Mouse (Mus musculus) heart, postnatal 36 days (tissue): ENCODE measurements at regions not wholly inside any gene's neighbourhood (a gene's known extent, or its start where the extent isn't known, plus 50 kb on each side); places are given as distances from the start of the nearest gene placed in this dataset.
A peak's percentile ranks its signal among the peaks of the same experiment; 100 is the strongest.

Source experiments
- DNase-seq, 2 experiments: peaks; one replicate each; pipeline ENCODE4 v3.0.0; 2021 to 2022
- intact Hi-C: fragments of 180-260 bp; cut with DNase I; formaldehyde crosslinking; loops from one replicate; pipeline ENCODE4 v1.15.1; 2025

DNA sequence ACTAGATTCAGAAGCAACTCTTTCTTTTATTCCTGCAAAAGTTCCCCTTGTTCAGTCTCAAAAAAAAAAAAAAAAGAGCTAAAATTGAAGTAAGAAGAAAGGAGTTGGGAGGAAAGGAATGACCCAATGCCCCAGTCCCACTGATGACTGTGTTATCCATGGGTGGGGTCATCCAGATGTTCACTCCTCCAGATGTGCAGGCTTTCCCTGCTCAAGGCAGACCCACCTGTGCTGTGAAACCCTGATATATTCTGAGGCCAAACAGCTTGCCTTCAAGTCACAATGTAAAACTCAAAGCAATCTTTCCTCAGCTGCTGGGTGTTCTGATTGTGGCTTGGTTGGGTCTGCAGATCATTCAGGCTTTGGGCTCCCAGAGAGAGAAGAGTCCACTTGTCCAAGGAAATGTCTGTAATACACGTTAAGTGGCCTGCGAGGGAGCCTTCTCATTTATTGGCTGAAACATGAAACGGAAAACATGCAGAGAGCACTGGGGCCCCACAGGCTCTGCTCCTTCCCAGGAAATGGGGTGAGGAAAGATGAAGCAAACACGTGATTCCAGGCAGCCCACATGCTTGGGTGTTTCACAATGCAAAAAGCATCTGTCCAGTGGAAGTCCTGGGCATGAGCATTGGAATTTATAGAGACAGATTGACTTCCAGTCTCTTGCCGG is 296.6 kb downstream of the Nuak1 start:
- peak; percentile 26 to 33 for DNase-seq
- intact Hi-C loops, result no loop called here

DNA sequence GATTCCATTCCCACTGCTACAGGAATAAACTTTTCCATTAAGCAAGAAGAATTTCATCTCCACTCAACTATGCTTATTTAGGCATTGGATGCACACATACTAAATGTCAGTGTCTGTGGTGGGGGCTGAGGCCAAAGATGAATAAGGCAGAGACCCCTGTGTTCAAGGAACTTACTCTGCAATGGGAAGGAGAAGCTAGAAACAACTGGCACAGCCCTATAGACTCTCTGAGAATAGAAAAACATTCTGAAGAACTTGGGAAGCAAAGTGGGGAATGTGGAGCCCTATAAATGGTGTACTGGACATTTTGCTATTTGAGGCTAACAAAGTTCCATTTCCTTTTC is 296.1 kb downstream of the Nuak1 start:
- DNase-seq, result no peak
- intact Hi-C loops, result no loop called here

DNA sequence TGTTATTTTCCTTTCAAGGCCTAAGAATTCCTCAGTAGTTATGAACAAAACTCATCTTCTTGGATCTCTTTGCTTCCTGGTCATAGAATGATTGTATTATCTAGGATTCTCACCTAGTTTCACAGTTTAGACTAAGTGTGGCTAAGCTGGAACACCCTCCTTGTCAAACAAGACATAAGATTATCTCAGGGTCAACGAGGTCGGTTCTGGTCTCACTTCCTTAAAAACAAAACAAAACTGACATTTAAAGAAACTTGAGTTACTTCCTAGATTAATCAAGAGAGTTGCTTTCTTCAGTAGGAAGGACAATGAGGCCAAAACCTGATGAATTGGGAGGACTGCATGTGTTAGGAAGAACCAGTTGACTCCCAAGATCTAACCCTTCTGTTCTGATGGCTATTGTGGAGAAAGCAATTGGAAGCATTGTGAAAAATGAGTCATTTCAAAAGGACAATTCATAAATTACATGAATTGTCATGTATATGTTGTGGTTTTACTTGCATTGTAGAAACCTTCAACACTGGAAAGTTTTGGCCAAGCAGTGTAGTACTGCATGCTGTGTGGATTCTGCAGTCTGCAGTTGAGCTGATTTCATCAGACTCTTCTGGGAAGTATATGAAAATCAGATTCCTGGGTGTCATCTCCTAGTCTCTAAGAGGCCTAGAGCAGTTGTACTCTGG is 293.0 kb downstream of the Nuak1 start:
- no peak for DNase-seq
- intact Hi-C loops, result no loop called here

DNA sequence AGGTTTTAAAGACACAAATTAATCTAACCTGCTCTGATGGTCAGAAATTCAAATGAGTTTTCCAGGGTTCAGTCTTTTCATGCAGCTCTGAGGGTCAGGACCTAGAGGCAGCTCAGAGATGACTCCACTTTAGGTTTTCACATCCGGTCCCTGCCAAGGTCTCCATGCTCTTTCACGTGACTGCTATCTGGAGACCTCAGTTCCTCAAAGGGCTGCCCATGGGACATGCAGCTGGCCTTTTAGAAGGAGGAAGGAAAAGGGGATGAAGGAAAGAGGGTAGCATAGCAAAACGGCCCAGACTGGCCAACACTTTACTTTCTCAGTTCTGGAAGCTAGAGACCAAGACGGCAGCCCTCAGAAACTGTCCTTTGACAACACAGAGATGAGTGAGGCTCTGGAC is 276.6 kb downstream of the Nuak1 start:
- DNase-seq, result no peak
- intact Hi-C loops, result loop anchor here (10.0 kb wide), 2 partner anchors 271 to 349 kb away; no protein-coding TSS in a partner anchor

DNA sequence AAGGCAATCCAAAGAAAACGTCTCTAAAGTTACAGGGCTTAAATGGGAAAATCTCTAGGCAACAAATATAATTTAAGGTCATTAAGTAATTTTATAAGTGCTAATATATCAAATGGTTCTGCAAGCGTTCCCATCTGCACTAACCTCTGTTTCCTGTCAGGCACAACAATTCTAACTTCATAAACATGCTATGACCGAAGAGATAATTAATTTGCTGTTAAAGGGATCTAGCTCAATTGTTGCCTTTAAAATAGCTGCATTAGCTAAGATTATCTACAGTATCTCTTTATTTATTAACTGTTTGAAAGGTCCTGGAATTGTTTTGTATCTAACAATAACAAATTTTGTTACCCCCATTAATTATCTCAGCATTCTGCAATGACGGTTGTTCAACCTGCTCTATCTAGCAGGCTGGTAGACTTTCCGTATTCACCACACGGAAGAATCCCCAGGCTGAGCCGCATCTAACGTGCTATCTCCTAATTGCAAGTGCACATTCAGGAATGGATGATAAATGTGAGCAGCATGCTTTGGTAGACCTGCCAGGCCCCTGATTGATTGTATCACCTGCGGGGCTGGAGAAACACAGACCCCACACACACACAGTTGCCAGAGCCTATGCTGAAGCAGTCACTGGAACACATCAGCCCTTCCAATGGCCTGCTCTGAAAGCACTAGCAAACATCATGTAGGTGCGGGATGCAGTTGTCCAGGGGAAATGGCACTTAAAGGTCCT is 274.4 kb downstream of the Nuak1 start:
- no peak for DNase-seq
- intact Hi-C loops, result loop anchor here (10.0 kb wide), 2 partner anchors 269 to 351 kb away; no protein-coding TSS in a partner anchor

DNA sequence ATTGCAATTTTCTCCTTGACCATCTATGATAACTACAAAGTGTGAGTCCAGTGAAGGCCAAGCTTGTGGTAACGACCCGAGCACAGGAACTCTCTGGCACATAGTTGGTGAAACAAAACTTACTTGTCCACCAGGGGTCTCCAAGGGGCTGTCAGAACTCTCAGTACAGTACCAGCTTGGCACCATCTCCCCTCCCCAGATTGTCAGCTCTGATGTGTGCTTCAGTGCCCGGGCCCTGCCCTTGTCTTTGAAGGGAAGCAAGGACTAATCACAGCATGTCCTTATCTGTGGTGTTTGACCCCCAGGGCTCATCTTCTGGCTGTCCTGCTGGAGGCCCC is 273.9 kb downstream of the Nuak1 start:
- peak in 1 of 2 experiments; percentile 31 for DNase-seq
- intact Hi-C loops, result loop anchor here (10.0 kb wide), 2 partner anchors 268 to 352 kb away; no protein-coding TSS in a partner anchor

DNA sequence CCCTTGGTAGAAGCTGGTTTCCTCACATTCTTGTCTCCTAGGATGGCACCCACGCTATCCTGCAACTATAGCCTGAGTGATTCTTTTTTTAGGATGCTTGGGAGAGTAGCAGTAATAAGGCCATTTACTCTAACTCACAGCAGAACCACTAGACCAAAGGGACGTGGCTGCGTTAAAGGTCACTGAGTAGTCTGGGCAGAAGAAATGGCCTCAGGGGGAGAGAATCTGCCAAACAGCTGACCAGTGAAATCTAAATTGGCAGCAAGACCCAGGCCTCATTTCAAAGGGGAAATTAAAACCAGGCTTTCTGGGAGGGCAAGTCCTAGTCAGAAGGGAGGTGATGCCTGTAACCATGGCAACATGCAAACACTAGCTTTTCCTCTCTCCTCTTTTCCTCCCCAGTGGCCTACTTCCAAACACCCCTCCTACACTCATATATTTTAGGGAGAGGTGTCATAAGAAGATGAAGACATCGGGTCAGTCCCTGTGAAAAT is 267.5 kb downstream of the Nuak1 start:
- DNase-seq, result peak; percentile 32 to 51
- intact Hi-C loops, result no loop called here

DNA sequence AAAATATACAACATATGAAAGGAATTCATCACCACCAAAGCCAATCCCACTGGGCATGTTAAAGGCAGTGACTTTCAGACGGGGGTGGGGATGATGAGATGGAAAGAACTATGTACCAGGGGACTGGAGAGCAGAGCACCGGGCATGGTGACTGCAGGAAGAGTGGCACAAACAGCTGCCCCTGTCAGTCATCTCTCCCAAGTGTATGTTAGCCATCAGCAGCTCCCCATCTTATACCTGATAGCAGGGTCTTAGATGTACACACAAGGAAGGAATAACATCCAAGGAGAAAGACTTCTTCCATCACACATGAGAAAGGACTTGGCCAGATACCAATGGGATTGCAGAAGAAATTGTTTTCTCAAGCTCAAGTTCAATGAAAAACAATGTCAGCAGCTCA is 257.2 kb downstream of the Nuak1 start:
- DNase-seq, result no peak
- intact Hi-C loops, result no loop called here

DNA sequence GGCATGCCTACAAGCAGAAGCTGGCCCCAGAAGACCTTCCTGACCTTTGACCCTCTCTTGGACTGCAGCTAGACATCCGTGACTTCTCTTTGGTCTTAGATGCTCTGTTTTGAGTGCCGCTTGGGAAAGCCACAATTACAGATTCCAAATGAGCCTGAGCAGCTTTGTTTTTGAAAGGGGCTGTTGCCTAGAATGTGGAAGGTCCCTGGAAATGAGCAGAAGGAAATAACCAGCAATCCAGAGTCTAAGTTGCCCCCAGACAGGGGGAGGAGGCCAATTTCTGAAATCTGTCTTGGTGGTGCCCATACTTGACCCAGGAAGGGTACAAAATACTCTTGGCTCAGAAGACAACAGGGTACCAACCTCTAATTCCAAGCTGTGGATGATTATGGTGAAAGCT is 253.9 kb downstream of the Nuak1 start:
- DNase-seq, result no peak
- intact Hi-C loops, result no loop called here

DNA sequence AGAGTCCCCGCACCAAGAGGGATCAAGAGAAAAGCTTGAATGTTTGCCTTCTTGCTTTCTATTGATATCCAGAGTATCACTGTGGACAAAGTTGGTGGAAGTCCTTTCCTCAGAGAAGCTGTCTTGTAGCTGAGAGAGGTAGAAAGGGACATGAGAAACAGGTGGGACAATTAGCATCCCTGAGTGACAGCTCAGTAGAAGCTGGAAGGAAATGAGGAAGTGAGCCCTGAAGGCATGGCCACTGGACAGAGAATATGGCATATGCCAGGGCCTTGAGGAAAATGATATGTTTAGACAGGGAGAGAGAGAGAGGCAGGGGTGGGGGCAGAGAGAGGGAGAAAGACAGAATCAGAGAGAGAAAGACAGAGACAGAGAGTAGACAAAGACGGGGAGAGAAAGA is 241.4 kb downstream of the Nuak1 start:
- no peak for DNase-seq
- intact Hi-C loops, result no loop called here

DNA sequence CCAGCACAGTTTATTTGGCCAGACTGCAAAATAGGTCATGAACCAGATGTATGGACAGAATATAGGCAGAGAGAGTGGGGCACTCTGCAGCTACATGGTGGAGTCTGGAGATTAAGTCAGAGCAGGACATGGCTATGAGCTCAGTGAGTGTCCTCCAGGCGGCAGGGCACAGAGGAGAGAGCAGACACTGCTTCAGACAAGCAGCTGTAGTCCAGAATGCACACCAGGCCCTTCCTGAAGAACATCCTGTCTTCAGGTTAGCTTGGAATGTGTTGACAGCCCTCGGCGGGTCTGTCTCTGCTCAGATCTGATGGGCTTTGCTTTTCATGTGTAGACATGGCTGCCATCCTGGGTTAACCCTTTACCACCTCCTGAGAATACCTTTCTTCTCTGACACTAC is 238.6 kb downstream of the Nuak1 start:
- intact Hi-C loops, result no loop called here
- DNase-seq, result no peak

DNA sequence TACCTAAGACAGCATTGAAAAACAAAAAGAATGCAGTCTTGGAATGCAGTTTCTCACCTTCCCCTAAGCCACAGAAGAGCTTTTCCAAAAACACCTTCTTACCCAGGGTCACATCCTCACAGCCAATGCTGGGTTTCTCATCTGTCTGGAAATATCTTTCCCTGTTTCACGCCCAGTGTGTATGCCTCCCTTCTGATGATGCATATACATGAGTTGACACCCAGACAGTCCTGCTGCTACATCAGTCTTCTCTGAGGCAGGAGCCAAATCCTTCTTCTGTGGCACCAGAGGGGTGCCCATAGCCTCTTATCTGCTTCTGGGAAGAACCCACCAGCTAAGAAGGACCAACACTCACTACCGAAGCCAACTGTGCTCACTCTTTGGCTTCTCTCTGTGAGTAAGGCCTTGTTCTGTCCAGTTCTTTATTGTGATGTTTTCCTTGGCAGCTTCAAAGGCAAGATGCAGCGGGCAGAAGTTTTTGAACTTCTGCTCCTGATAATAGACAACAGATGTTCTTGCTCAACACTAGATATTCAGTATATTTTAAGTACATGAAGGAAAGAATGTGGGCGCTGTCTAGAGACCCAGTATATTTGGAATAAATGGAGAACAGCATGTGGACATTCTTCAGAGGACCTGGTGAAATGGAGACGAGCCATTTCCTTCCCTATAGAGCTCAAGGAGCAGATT is 228.2 kb downstream of the Nuak1 start:
- DNase-seq, result no peak
- intact Hi-C loops, result no loop called here

DNA sequence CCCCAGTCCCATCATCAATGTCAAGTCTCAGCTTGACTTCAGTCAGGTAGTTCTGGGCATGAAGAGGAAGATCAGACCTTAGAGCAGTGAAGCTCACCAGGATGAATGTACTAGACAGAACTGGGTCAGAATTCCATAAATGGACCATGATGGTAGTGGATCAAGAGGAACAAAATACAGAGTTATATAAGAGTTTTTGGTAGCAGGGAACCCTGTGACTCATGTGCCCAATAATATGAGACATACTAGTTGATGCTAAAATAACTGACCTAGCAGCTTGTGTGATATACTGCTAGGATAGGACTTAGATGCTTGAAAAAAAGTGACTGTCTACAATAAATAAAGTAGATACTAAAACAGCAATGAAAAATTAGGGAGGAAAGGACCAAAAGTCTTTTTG is 225.6 kb downstream of the Nuak1 start:
- intact Hi-C loops, result no loop called here
- no peak for DNase-seq

DNA sequence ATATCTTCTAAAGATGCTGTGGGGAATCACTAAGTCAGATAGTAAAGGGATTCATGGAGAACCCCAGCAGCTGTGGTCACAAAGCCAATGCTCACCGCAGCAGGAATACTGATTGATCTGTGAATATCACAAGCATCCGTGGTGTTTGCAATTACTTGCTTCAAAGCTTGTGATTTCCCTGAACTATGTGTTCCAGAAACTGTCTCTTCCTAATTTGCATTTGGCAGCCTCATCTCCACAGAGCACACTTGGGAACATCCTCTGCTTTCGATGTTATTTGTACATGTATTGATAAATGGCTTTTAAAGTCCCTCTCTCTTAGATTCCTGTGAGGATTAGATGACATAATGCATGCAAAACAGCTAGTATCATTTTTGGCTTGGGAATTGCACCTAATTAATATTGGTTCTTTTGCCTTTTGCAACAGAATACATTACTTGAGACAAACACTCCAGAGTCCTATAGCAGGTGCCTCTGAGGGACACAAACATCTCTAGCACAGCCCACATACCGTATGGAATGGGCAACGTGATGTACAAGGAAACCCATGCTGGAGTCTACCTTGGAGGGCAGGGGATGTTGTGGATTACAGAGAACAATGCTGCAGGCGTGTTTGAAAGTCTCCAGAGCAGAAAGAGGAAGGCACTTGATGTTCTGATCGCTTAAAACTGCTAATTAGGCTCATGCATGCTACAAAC is 211.0 kb downstream of the Nuak1 start:
- DNase-seq, result no peak
- intact Hi-C loops, result loop anchor here (5.0 kb wide), 1 partner anchor 208 kb away; no protein-coding TSS in a partner anchor

DNA sequence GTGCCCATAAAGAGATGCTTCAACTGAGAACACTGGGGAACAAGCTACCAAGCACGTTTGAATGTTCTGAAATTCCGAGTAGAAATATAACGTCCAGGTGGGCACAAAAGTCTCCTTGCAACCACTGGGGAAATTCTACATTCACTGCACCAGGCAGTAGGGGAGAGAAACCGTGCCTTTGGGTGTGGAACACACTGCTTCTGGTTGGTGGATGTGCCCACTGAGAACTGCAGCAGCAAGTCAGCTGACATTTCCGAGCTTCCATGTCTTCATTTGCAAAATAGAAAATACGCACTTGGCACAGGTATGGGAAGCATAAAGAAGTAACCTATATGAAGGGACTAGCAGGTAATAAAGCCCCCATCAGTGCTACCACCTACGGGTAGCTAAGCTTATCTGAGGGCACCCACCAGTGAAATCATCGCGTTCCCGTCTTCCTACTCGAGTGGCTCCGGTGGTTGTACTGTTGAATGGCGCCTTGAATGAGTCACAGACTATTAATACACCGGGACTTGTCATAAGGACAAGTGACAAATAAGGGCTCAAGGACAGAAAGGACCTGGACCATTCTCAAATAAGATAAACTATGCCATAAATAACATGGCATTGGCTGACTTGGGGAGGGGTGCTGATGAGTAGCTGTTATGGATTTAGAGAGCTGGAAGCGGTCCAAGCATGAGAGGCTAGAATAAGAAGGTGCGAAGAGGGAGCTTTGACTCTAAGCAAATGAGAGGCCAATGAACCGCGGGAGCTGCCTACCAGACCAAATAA is 210.2 kb downstream of the Nuak1 start:
- intact Hi-C loops, result no loop called here
- peak; percentile 43 to 52 for DNase-seq

DNA sequence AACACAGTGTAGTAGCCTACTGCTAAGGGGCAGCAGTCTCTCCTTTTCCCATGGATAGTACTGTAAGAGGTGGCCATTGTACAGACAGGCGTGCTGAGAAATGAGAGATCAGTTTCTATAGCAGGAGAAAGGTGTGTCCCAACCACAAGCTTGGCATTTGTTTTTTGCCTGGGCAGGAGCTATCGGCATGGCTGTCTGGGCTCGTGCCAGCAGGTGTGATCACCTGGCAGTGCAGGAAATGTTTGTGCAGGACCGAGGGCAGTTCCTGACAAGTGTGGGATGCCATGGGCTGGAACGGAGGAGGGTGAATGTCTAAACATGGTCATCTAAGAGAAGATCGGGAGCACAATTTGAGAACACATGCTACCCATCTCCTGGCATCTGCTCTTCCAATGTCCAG is 205.4 kb downstream of the Nuak1 start:
- intact Hi-C loops, result no loop called here

DNA sequence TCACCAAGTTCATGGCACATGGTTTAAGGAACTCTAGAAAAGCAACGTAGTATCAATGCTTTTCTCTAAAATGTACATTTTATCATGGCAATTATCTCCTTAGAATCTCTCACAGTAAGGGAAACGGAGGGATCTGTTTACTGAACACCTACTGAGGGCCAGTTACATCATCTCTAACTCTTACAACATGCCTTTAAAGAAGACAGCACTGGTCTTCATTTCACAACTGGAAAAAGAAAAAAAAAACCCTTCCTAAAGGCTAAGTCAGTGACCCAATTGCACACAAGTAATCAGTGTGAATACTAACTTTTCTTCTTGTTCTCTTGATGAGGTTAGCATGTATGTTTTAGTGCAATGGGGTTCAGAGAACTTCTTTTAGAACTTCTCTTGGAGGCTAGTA is 204.2 kb downstream of the Nuak1 start:
- no peak for DNase-seq
- intact Hi-C loops, result no loop called here

More for the DNA sequence above, 205.4 kb downstream of the Nuak1 start:
- DNase-seq, result no peak

DNA sequence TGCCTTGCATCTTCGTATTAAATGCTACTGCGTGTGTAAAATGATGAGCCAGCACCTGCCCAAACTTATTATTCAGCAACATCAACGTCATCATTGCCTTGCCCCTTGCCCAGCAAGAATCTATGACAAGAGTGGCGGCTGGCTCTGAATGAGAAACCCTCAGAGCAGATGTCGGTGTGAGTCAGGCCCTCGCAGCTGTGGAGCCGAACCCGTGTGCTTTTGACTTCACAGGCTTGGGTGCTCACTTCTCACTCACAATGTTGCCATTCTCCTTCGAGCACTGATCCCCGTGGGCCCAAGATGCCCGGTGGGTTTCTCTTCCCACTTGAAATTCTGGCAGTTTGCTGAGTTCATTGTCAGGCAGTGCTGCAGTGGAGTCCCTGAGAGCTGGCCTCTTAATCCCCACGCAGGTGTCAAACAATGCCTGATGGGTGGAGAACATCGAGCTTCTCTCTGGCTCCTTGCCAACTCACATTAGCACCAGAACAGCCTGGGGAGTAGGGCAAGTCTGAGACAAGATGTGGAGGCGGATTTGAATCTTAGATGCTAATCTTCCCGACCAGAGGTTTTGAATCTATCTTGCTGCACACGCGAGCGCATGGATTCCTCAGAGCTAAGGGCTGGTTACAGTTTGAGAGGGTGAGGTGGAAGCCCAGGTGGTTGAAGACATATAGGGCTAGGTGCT is 202.0 kb downstream of the Nuak1 start:
- no peak for DNase-seq
- intact Hi-C loops, result no loop called here

DNA sequence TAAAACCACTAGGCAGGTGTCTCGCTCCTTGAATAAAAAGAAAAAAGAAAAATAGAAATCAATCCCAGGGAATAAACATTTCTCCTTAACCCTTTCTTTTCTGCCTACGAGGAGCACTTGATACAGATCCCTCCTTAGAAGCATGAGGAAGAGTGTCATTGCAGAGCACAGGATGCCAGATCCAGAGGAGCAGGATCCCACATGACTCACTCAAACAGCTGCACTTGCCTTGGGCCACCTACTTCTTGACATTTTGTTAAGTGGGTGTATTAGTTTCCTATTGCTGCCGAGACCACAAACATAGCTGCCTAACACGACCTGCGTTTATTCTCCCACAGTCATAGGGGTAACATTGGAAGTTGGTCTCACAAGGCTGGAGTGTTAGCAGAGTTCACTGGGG is 197.1 kb downstream of the Nuak1 start:
- intact Hi-C loops, result no loop called here
- DNase-seq, result no peak
